Mouse (Mus musculus): ENCODE measurements around the gene Mast3. TPM values are rescaled to one million over a fixed set of nuclear protein-coding genes. Genes with fewer than 3 reads are reported as not detected.

The Mast3 gene
- polyA plus RNA-seq, 1 experiment from 2014 or later = 5.7 TPM

DNA sequence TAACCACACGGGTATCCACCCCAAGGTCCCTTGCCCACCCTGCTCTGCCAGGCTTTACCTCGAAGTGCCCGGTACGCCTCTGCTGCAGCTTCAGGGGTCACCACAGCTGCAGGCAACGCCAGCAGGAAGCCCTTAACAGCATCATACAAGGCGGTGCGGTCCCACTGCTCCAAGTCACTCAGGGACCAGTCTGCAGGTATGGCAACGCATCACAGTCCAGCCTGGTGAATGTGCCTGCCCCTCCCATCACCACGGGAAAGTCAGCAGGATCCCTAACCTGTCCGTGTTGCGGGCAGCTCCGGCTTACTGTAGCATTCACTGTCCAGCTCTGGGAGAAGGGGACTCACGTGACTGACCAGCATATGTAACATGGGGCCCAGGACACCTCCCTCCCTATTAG is 32.8 kb downstream of the Mast3 start:
- peaks cover 16% of the 10 kb centered on the region for H3K4me1 ChIP-seq (replicated peaks; ENCODE audit: control insufficient read depth, insufficient read depth)

DNA sequence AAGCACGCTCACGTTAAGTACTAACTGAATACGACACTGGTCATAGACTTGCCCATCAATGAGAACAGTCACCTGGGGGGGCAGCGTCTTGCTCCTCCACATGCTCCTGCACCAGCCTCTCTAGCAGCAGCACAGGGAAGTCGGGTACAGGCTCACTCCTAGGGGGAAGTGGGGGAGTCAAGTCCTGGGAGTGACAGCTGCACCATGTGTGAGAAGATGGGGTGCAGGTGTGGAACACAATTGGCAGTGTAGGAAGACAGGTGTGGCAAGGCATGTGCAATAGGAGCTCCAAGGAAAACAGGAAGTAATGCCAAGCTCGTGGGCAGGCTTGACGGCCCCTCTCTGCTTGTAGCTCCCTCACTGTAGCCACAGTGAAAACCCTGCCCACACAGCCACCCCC is 33.6 kb downstream of the Mast3 start:
- H3K4me2 ChIP-seq (replicated peaks; ENCODE audit: low read depth) = no peak overlapping the region
- peaks cover 18% of the 10 kb centered on the region; the same call in 1 of the 2 replicates for H3K36me3 ChIP-seq (ENCODE audit: control insufficient read depth, insufficient read depth, low read length)
- H3K9me3 ChIP-seq (ENCODE audit: control insufficient read depth, low read length) = no peaks in the 10 kb centered on the region
- no peak overlapping the region for H3K4me3 ChIP-seq (ENCODE audit: low read depth, low read length)
- 89% methylated on average over 6 of the region's 7 CpGs for WGBS
- no peak overlapping the region for H3K27ac ChIP-seq (replicated peaks)
- no peak for DNase-seq (ENCODE audit: low spot score)
- peaks cover 19% of the 10 kb centered on the region for H3K4me1 ChIP-seq (replicated peaks; ENCODE audit: control insufficient read depth, insufficient read depth)
- TF ChIP-seq EP300 (optimal IDR thresholded peaks at IDR 0.05) (no peak), CTCF (IDR thresholded peaks at IDR 0.05; ENCODE audit: low read depth) (no peak)
- no peak overlapping the region for H3K9ac ChIP-seq (ENCODE audit: low read length)
- H3K27me3 ChIP-seq (ENCODE audit: control insufficient read depth, insufficient read depth, low read length) = no peaks in the 10 kb centered on the region
- ATAC-seq (ENCODE audit: low FRiP score, low TSS enrichment) = no peak

More for the DNA sequence above, 32.8 kb downstream of the Mast3 start:
- no peak overlapping the region for H3K4me2 ChIP-seq (replicated peaks; ENCODE audit: low read depth)
- TF ChIP-seq CTCF (IDR thresholded peaks at IDR 0.05; ENCODE audit: low read depth) = no peak
- DNase-seq (ENCODE audit: low spot score) (no peak), ATAC-seq (ENCODE audit: low FRiP score, low TSS enrichment) (no peak)
- H3K9ac ChIP-seq (ENCODE audit: low read length) = 0 out of 2 replicates have a peak overlapping the region, but pooled peaks have one; percentile 2
- H3K27me3 ChIP-seq (ENCODE audit: control insufficient read depth, insufficient read depth, low read length) = no peaks in the 10 kb centered on the region
- WGBS = 89% methylated on average over 13 of the region's 13 CpGs
- H3K9me3 ChIP-seq (ENCODE audit: control insufficient read depth, low read length) = no peaks in the 10 kb centered on the region
- H3K4me3 ChIP-seq (ENCODE audit: low read depth, low read length) = no peak overlapping the region
- peaks cover 18% of the 10 kb centered on the region; the same call in 1 of the 2 replicates for H3K36me3 ChIP-seq (ENCODE audit: control insufficient read depth, insufficient read depth, low read length)
- H3K27ac ChIP-seq (replicated peaks) = no peak overlapping the region

DNA sequence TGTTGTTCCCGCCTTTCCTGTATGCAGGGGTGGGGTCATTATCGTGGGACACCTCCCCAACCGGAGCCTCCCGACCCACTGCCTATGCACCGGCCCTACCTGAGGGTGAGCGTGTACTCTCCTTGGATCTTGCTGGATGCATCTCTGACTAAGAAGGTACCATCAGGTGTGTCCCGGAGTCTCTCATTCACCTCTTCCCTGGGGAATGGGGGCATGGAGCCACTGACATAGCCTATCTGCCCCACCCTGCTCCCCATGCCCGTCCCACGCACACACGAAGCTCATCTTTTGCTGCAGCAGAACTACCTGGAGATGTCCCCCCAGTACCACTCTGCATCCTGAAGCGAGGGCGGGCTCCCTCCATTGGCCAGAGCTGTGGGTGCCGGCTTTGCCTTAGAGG is 34.1 kb downstream of the Mast3 start:
- H3K9ac ChIP-seq (ENCODE audit: low read length) = no peak overlapping the region
- no peaks in the 10 kb centered on the region for H3K9me3 ChIP-seq (ENCODE audit: control insufficient read depth, low read length)
- H3K4me3 ChIP-seq (ENCODE audit: low read depth, low read length) = no peak overlapping the region
- WGBS = 95% methylated on average over 13 of the region's 13 CpGs
- peaks cover 18% of the 10 kb centered on the region; the same call in 1 of the 2 replicates for H3K36me3 ChIP-seq (ENCODE audit: control insufficient read depth, insufficient read depth, low read length)
- ATAC-seq (ENCODE audit: low FRiP score, low TSS enrichment) (no peak), DNase-seq (ENCODE audit: low spot score) (no peak)
- no peaks in the 10 kb centered on the region for H3K27me3 ChIP-seq (ENCODE audit: control insufficient read depth, insufficient read depth, low read length)
- no peak overlapping the region for H3K4me2 ChIP-seq (replicated peaks; ENCODE audit: low read depth)
- H3K4me1 ChIP-seq (replicated peaks; ENCODE audit: control insufficient read depth, insufficient read depth) = peaks cover 18% of the 10 kb centered on the region
- TF ChIP-seq CTCF (IDR thresholded peaks at IDR 0.05; ENCODE audit: low read depth) = no peak
- no peak for TF ChIP-seq EP300 (optimal IDR thresholded peaks at IDR 0.05)
- no peak overlapping the region for H3K27ac ChIP-seq (replicated peaks)

GRCm38 (mm10) chr8:70769858-70770257 is 35.0 kb downstream of the Mast3 start:
- Histone ChIP-seq H3K27me3 (ENCODE audit: control insufficient read depth, insufficient read depth, low read length) (no peaks in the 10 kb centered on the region), H3K9me3 (ENCODE audit: control insufficient read depth, low read length) (no peaks in the 10 kb centered on the region), H3K4me1 (replicated peaks; ENCODE audit: control insufficient read depth, insufficient read depth) (peaks cover 10% of the 10 kb centered on the region; the same call in 1 of the 2 replicates), H3K36me3 (ENCODE audit: control insufficient read depth, insufficient read depth, low read length) (peaks cover 18% of the 10 kb centered on the region; the same call in 1 of the 2 replicates), H3K4me3 (ENCODE audit: low read depth, low read length) (no peak overlapping the region), H3K9ac (ENCODE audit: low read length) (no peak overlapping the region), H3K4me2 (replicated peaks; ENCODE audit: low read depth) (no peak overlapping the region), H3K27ac (replicated peaks) (no peak overlapping the region)
- TF ChIP-seq EP300 (optimal IDR thresholded peaks at IDR 0.05) (no peak), CTCF (IDR thresholded peaks at IDR 0.05; ENCODE audit: low read depth) (no peak)
- no peak for ATAC-seq (ENCODE audit: low FRiP score, low TSS enrichment)
- WGBS = 75% methylated on average over 12 of the region's 12 CpGs
- DNase-seq (ENCODE audit: low spot score) = no peak

GRCm38 (mm10) chr8:70769359-70769758 is 35.5 kb downstream of the Mast3 start:
- H3K9ac ChIP-seq (ENCODE audit: low read length) = no peak overlapping the region
- no peak overlapping the region for H3K4me2 ChIP-seq (replicated peaks; ENCODE audit: low read depth)
- no peaks in the 10 kb centered on the region for H3K27me3 ChIP-seq (ENCODE audit: control insufficient read depth, insufficient read depth, low read length)
- no peak overlapping the region for H3K4me3 ChIP-seq (ENCODE audit: low read depth, low read length)
- H3K4me1 ChIP-seq (replicated peaks; ENCODE audit: control insufficient read depth, insufficient read depth) = peaks cover 9% of the 10 kb centered on the region; the same call in 1 of the 2 replicates
- DNase-seq (ENCODE audit: low spot score) = peak; percentile 98
- H3K27ac ChIP-seq (replicated peaks) = no peak overlapping the region
- peaks cover 18% of the 10 kb centered on the region for H3K36me3 ChIP-seq (ENCODE audit: control insufficient read depth, insufficient read depth, low read length)
- H3K9me3 ChIP-seq (ENCODE audit: control insufficient read depth, low read length) = no peaks in the 10 kb centered on the region
- TF ChIP-seq CTCF (IDR thresholded peaks at IDR 0.05; ENCODE audit: low read depth) = peak; percentile 100
- TF ChIP-seq EP300 (optimal IDR thresholded peaks at IDR 0.05) = no peak
- WGBS = 3% methylated on average over 26 of the region's 26 CpGs
- ATAC-seq (ENCODE audit: low FRiP score, low TSS enrichment) = peak; percentile 64

DNA sequence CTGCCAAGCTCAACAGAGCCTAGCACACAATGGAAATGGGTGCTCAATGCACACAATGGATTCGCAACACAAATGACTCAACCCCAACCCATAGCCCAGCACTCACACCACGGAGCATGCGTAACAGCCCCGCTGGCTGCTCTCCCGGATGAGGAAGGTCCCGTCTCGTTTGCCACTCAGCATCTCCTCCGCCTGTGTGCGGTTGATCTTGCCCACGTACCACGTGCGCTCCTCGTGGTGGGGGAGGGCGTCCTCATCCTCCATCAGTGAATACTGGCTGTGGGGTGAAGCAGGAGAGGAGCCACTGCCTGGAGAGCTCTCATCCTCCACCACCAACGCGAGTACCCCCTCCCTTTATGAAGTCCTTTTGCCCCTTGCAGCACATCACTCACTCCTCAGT is 35.9 kb downstream of the Mast3 start:
- H3K4me2 ChIP-seq (replicated peaks; ENCODE audit: low read depth) = no peak overlapping the region
- H3K27ac ChIP-seq (replicated peaks) = no peak overlapping the region
- no peak for ATAC-seq (ENCODE audit: low FRiP score, low TSS enrichment)
- no peak overlapping the region for H3K4me3 ChIP-seq (ENCODE audit: low read depth, low read length)
- H3K4me1 ChIP-seq (replicated peaks; ENCODE audit: control insufficient read depth, insufficient read depth) = peaks cover 9% of the 10 kb centered on the region; the same call in 1 of the 2 replicates
- peaks cover 20% of the 10 kb centered on the region for H3K36me3 ChIP-seq (ENCODE audit: control insufficient read depth, insufficient read depth, low read length)
- H3K27me3 ChIP-seq (ENCODE audit: control insufficient read depth, insufficient read depth, low read length) = no peaks in the 10 kb centered on the region
- DNase-seq (ENCODE audit: low spot score) = no peak
- no peaks in the 10 kb centered on the region for H3K9me3 ChIP-seq (ENCODE audit: control insufficient read depth, low read length)
- WGBS = 83% methylated on average over 16 of the region's 16 CpGs
- TF ChIP-seq CTCF (IDR thresholded peaks at IDR 0.05; ENCODE audit: low read depth) (no peak), EP300 (optimal IDR thresholded peaks at IDR 0.05) (no peak)
- H3K9ac ChIP-seq (ENCODE audit: low read length) = no peak overlapping the region
